Mouse (Mus musculus): ENCODE measurements around the gene Dnajb13.
A peak's percentile ranks its signal among the peaks of the same experiment; 100 is the strongest.
"Not testable (repeated sequence)": the region's sequence is repeated elsewhere in the genome, so short reads cannot be mapped to it uniquely, and the experiment has no call there.

Dnajb13 gene

DNA sequence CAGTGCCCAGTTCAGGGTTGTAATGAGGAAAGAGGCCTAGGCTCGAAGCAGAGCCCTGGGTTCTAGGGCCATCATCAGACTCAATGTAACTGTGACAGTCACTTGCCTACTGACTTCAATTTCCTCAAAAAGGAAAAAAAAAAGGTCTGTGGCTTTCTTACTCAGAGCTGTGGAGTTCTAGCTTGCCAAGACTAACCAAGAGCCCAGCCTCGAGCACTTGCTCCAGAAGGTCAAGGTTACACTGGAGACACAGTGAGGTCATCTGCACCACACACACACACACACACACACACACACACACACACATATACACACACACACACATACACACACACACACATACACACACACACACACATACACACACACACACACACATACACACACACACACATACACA is 32.7 kb downstream of the Dnajb13 start:
- not testable (repeated sequence) for DNase-seq

DNA sequence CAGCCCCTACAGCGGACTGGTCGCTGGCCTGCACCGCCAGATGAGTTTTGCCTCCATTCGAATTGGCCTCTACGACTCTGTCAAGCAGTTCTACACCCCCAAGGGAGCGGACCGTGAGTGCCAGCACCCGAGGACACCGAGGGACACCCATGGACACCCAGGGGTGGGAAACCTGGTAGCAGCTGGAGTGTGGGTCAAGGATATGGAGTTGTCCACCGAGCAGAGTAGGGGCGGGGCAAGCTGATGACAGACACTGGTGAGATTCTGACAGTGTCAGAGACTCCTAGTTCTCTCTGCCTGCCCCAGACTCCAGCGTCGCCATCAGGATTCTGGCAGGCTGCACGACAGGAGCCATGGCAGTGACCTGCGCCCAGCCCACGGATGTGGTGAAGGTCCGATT is 34.6 kb downstream of the Dnajb13 start:
- no peak for DNase-seq

DNA sequence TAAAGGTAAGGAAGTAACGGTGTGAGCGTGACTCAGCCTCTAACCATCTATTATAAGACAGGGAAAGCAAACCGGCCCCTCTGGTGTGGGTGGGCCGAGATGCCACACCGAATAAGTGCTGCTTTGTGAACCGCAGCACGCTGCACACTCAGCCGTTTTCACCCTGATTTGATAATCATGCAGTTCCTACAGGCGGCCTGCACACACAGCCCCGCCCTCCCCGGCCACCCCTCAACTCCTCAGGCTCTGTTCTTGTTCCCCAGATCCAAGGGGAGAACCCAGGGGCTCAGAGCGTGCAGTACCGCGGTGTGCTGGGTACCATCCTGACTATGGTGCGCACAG is 35.0 kb downstream of the Dnajb13 start:
- DNase-seq, result no peak

DNA sequence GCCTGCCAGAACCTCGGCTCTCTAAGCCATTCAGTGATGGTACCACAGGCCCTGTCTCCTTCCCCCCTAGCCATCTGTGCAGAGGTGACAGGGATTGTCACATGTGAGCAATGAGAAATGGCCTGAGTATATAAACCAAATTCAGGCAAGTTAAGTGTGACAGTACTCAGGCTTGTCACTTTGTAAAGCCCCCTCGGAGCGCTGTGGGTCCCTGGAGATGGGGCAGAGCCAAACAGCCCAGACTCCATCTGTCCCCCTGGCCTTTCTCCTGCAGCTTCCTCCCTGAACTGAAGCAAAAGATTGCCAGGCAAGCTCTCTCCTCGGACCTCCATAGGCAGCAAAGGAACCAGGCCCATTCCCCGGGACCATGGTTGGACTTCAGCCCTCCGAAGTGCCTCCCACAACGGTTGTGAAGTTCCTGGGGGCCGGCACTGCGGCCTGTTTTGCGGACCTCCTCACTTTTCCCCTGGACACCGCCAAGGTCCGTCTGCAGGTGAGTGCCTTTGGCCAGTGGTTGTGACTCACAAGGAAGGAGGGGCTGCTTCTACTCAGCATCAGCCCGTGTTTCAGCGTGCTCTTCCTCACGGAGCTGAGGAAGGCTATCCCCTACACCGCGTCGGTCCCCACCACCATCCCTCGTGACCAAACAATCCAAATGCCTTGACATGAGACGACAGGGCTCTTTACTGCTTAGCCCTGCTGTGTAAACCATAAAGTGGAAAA is 35.5 kb downstream of the Dnajb13 start:
- DNase-seq, result no peak

DNA sequence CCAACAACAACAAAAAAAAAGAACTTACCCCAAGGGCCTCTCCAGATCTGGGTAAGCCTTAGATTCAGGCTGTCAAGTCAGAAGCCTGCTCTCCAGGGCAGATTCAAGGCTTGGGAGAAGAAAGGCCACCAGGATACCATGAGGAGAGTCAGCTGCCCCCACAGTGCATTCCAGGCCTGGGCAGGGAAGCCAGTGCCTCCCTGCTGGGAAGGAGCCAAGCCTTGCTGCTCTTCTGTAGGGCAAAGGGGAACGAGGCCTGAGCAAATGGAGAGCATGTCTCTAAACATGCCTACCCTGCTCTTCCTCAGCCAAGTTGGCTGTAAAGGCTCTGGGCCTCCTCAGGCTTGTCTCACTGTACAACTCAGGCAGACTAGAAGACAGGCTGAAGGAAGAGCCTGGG is 40.1 kb downstream of the Dnajb13 start:
- peak; percentile 80 for DNase-seq

DNA sequence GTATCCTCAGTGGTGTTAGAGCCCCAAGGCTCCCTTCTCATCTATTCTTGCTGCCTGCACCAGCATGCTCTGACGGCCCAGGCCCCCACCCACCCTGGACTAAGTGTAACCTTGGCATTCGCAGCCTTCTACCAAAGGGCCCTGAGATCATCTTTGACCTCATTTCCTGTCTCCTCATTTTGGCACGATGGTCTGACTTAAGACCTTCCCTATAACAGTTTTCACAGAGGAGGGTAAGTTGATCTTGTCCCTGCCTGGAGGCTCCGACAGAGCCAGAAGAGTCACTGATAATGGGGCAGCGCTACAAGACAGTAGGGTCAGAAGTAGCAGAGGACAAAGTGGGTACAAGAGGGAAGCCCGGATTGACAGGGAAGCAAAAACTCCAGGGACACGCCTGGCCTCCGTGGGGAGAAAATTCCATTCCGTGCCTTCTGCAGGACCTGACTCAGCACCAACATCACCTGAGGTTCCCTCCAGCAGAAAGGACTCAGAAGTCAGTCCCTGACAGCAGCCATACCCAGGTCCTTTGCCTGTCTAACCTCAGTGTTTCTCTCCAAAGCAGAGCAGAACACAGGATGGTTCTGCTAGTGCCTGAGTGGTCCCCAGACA is 40.8 kb downstream of the Dnajb13 start:
- DNase-seq, result no peak

DNA sequence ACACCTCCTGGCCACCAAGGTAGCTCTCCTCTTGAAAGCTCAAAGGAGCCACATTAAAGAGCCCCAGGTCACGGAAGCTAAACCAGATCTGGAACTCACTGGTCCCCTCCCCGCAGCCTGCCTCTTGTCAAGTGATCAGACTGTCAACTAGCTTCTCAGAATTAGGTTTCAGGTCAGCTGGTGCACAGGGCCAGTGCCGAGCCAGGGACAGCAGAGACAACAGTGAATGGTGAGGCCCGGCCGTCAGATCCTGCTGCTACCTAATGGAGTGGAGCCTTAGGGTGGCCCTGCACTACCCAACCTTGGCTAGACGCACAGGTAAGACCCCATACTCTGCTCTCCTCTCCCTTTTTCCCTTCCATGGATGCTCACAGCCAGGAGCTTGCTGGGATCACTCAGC is 42.0 kb downstream of the Dnajb13 start, which contains the start of gene Ucp3:
Gene Ucp3, plus strand, starts transcription at position 214 of the 400 bp plus-strand sequence.
- DNase-seq, result no peak

DNA sequence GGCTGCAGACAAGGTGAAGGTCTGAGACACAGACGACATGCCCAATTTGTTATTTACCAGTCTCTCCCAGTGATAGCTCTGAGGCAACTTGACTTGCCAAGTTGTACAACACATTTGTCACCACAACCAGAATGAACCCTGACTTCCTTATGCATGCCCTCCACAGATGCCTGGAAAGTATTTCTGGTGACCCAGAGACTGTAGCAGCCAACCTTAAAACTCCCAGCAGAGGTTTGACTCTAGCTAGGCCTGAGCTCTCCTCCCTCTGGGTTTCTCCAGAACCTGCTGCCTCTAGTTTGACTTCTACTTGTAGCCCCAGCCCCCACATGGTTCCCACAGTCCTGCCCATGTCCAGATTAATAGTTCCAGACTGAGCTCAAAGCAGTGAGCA is 43.4 kb downstream of the Dnajb13 start:
- DNase-seq, result no peak

DNA sequence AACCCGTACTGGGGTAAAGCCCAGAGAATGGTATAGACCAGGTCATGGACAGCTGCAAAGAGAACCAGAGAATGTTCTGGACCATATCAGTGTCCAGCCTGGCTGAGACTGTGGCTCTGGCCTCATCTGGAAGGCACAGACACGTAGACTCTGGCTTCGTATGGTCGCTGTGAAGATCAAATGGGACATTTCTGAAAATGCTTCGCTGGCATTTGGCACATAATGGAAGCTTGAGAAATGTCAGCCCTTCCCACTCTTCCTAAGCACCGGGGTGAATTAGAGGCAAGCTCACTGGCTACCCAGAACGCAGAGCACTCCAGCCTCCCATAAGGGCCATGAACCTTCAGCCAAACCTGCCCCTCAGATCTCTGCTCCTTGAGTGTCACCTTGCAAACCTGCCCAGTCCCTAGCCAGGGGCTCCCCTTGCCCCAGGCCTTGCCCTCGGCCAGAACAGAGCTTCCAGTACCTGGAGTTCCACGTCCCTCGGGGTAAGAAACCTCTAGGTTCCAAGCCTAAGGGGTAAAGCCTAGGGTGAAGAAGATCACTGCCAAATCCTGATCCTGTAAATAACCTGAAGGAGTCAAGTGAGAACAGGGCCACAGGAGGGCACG is 43.9 kb downstream of the Dnajb13 start:
- DNase-seq, result no peak

DNA sequence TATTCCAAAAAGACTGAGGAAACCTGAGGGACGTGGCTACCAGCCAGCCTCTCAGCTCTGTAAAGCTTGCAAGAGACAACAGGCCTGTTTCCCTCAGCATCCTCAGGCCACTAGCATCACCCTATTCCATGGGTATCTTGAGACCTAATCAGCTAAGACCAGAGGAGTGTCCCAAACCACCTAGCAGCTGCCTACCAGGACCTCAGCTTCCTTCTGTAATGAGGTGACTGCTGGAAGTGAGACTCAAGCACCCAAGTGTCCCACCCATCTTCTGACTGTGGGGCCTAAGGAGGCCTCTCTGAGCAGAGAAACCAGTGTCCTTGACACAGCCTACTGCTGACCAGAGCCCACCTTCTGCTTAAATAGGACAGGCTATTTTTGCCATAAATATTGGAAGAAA is 45.3 kb downstream of the Dnajb13 start:
- no peak for DNase-seq

DNA sequence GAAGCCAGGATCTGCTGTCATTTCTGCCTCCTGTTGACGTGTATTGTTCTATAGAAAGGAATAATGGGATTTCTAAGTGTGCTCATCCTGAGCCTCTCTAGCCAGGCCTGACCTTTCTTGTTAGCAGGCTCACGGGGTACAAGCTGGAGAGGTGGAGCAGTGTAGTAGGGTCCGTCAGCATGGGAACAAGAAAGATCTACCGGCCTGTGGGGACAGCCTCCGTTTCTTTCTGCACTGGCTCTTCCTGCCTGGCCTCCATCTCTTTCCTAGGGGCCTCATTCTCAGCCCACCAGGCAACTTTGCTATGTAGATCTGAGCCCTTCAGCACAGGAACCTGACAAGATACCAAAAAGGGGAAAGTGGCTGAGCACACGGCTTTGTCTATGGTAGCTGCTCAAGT is 46.0 kb downstream of the Dnajb13 start:
- DNase-seq, result no peak

DNA sequence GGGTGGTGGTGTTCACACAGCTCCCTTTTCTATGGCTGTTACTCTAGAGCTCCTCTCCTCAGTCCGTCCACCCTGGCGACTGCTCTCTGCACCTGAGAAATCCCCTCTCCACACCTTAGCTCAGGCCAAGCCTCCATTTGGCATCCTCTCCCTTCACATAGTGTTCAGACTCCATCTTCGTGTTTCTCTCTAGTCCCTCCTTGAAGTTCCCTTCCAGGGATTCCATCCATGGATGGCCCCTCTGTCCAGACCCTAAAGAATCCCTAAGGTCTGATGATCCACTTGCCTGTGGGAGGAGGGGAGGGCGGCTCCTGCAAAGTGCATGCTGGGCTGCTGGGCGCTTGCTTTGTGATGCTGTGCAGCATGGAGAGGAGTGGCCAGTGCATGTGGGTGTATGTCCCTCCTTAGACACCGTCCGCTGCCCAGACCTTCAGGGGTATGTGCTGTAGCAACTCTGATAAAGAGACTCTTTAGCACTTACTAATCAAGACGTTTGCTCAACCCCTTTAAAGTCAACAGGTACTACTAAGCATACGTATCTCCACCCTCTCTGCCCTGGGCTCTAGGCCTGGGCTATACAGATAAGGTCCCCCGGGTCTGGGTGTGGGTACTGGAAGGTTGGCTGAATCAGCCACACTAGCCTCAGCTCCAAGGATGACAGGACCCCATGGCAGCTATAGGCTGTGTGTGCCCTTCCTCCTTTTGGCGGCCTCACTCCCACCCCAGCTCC is 47.8 kb downstream of the Dnajb13 start:
- DNase-seq, result no peak

DNA sequence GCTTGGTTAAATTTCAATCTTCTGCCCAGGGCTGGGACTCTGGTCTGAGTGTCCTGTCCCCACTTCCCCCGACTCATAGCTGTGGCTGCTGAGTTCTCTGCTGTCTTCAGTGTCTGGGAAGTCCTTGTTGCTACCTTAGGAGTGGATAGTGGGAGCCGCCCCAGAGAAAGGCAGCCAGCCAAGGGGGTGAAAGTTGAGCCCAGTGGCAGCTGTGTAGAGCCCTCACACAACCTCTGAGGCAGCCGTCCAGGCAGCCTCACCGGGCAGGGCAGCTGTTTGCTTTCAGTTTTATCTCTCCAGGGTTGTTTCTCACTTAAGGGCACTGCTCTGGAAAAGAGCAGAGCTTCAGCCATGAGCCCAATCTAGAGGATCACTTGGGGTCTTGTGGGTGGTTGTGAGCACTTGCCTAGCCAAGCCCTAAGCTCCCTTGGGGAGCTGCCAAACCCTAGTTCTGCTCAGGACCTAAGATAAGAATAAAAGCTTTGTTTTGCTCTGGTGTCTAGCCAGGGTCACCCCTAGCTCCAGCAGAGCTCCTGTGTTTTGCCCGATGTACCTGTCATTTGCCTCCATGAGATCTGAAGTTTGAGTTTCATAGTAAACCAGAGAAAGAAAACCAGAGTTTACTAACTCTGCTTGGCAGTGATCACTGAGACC is 49.0 kb downstream of the Dnajb13 start:
- peak; percentile 95 for DNase-seq

DNA sequence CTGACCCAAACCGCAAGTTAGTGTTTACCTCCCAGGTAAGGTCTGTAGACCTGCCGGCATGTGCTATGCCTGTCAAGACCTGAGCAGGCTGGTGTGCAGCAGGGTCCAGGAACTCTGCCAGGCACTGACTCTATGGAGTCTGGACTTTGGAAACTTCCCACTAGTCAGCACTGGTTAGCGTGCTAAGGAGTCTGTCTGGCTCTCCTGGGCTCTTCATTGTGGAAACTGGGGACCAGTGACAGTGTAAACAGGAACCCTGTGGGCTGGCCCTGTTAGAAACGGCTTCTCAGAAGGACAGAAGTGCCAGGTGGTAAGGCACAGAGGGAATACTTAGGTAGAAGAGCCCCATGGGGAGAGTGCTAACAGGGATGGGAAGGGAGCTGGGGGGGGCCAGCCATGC is 49.5 kb downstream of the Dnajb13 start:
- DNase-seq, result peak; percentile 89

DNA sequence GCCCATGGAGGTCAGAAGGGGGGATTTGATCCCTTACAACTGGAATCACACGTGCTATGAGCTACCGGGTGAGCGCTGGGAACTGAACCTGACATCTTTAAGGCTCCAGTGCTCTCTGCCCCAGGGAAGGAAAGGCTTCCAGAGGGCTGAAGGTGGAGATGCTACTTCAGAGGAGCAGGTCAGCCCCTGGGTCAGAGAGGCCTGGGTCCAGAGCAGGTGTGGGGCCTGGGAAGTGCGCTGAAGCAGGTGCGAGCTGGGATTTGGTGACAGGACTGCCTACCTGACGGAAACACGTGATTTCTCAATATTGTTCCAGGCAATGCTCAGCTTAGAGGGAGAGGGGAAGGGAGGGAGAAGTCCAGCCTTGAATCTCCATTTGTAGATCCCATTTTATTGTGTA is 50.5 kb downstream of the Dnajb13 start:
- no peak for DNase-seq

DNA sequence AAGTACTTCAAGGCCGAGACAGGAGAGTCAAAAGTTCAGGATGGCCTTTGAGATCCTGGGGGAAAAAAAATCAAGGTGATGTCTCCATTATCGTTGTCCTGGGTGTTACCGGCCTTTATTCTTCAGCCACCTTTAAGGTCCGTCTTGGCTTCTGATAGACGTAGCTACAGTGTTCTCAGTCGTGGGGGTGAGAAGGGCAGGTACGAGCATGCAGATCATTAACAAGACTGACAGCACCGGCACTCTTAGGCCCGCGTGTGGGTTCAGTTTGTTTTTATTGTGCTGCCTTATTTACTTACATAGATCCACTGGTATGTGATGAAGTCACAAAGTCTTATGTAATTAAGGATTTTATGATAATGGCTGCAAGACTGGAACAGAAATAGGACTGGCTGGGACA is 51.0 kb downstream of the Dnajb13 start:
- DNase-seq, result peak; percentile 72

DNA sequence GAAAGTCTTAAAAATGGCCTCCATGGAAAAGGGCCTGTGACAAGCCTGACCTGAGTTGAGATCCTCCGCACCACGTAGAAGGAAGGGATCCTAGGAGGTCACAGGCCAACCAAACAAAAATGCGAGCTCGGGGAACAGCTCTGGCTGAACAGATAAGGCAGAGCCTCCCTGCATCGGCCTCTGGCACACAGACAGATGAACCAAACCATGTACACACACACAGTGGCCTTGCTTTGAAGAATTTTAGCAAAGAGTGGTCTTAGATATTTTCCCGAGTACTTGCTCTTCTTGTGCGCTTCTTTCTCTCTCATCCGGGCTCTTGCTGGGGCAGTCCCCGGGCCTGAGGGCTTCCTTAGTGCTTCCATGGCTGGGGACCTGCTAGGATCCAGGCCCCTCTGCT is 51.6 kb downstream of the Dnajb13 start:
- DNase-seq, result no peak

DNA sequence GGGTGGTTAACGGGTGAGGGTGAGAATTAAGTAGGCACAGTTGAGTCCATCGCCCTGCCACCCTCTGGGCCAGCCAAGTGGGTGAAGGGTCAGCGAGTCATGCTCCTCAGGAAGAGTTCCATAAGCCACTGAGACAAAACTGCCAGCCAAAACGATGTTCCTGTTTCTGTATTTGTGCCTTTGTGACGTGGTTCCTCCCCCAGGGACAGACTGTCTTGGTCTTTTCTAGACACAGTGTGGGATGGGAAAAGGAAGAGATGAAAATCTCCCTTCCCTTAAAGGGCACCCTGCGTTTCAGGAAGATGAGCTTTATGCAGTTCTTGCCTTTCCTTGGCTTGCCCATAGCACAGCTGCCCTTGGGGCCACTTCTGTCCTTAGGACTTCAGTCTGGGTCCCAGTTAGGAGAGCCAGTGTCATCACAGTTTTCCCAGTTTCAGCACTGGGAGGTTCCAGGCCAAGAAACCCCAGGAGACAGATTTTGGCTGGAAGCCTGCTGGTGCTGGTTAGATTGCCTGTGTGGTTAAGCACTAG is 53.1 kb downstream of the Dnajb13 start:
- peak; percentile 84 for DNase-seq

DNA sequence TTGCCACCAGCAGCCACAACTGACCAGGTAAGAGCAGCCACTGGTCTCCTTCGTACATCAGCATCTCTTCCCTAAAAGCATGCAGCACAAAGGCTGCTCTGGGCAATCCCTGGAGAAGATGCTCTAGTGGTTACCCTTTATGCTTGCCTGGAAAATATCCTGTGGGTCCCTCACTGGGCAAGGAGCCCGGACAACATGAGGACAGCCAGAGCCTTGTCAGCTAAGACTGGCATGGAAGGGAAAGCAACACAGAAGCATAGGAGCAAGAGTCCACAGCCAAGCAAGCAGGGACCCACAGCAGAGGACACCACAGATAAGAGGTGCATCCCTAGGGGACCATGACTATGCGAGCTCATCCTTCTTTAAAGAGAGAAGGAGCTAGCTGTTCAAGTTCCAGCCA is 54.9 kb downstream of the Dnajb13 start:
- DNase-seq, result no peak

DNA sequence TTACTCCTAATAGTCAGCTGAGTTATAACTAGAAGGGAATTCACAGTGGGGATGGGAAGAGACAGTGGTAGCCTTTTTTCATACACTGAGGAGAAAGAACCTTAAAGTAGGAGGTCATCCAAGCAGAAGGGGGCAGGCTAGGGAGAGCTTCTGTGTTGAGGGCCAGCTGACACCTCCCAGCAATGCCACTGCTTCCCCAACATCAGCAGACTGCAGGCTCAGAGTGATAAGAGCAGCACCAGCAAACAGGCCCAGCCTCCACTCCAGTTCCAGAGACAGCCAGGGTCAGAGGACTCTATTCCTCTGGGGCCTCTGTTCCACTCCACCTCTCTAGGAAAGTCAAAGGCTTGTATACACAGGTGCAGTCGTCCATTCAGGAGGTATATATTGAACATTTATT is 56.6 kb downstream of the Dnajb13 start:
- no peak for DNase-seq

Data from kidney, adult 11 months (tissue).